In genomic region chr7:12897655-12898410, GRCm38 (mm10) we compare ENCODE assay signal across 8 mouse cellular contexts. TPM values are rescaled to one million over a fixed set of nuclear protein-coding genes. Genes with fewer than 3 reads are reported as not detected.
DNase-seq lines count a peak whose midpoint lies in the region; ATAC-seq and TF ChIP-seq lines count a peak whose summit lies in the region.

TSS of gene Zscan22 (plus strand) at chr7:12897815.

- peak; percentile 87 for DNase-seq in A20 (ENCODE audit: low read depth, low spot score)
- peak; percentile 94 to 95 for DNase-seq in heart, adult 9 months (ENCODE audit: low spot score in 2 of 2)
- DNase-seq in monocyte, adult 2 months (ENCODE audit: low read depth in 1 of 2, low spot score in 2 of 2): peak; percentile 69 to 76
- DNase-seq in spleen, postnatal 36 days (ENCODE audit: low spot score in 2 of 2): peak; percentile 87 to 90

- H3K27ac ChIP-seq in bone marrow macrophage, adult 2 months (ENCODE audit: insufficient read depth, low read depth, low read length): no peak within 1 kb of the TSS
- no peak within 1 kb of the TSS for H3K27ac ChIP-seq in embryonic fibroblast, embryonic 13.5 days (ENCODE audit: insufficient read depth, low read length)
- no peak within 1 kb of the TSS for H3K27ac ChIP-seq in kidney, embryonic 14.5 days (ENCODE audit: low read depth, low read length)
- no peak within 1 kb of the TSS for H3K27ac ChIP-seq in limb, embryonic 15.5 days

- peaks cover 5% of the 10 kb centered on the region for H3K4me1 ChIP-seq in bone marrow macrophage, adult 2 months (ENCODE audit: control insufficient read depth, insufficient read depth, low read length)
- H3K4me1 ChIP-seq in embryonic fibroblast, embryonic 13.5 days (ENCODE audit: control insufficient read depth, insufficient read depth, low read length): no peaks in the 10 kb centered on the region
- no peaks in the 10 kb centered on the region; the same call in 1 of the 2 replicates for H3K4me1 ChIP-seq in kidney, embryonic 14.5 days (ENCODE audit: control insufficient read depth, insufficient read depth, low read length)
- peaks cover 8% of the 10 kb centered on the region for H3K4me1 ChIP-seq in limb, embryonic 15.5 days

- H3K9me3 ChIP-seq in kidney, embryonic 14.5 days (ENCODE audit: control insufficient read depth, low read length): no peaks in the 10 kb centered on the region
- H3K9me3 ChIP-seq in limb, embryonic 15.5 days: no peaks in the 10 kb centered on the region

- H3K36me3 ChIP-seq in kidney, embryonic 14.5 days (ENCODE audit: control insufficient read depth, insufficient read depth, low read length): no peaks in the 10 kb centered on the region; the same call in 1 of the 2 replicates
- H3K36me3 ChIP-seq in limb, embryonic 15.5 days: peaks cover 5% of the 10 kb centered on the region

- H3K9ac ChIP-seq in kidney, embryonic 14.5 days (ENCODE audit: low read depth, low read length): peak within 1 kb of the TSS; percentile 63
- H3K9ac ChIP-seq in limb, embryonic 15.5 days: 0 out of 2 replicates have a peak within 1 kb of the TSS, but pooled peaks have one; percentile 15

- ATAC-seq in kidney, embryonic 14.5 days (ENCODE audit: low FRiP score, low TSS enrichment): peak; percentile 100
- peak; percentile 98 for ATAC-seq in limb, embryonic 15.5 days (ENCODE audit: insufficient number of reproducible peaks, low FRiP score, low TSS enrichment, low read depth)

- H3K27me3 ChIP-seq in kidney, embryonic 14.5 days (ENCODE audit: control insufficient read depth, insufficient read depth, low read length): no peaks in the 10 kb centered on the region
- H3K27me3 ChIP-seq in limb, embryonic 15.5 days: no peaks in the 10 kb centered on the region

- no peak for TF ChIP-seq POLR2A in bone marrow macrophage, adult 2 months (IDR thresholded peaks at IDR 0.05; ENCODE audit: borderline replicate concordance, low read depth, low read length)
- TF ChIP-seq POLR2A in embryonic fibroblast, embryonic 13.5 days (IDR thresholded peaks at IDR 0.05; ENCODE audit: low read depth, low read length): peak; percentile 69

- peak within 1 kb of the TSS; percentile 48 for H3K4me2 ChIP-seq in kidney, embryonic 14.5 days (replicated peaks; ENCODE audit: low read depth, low read length)
- peak within 1 kb of the TSS; percentile 44 for H3K4me2 ChIP-seq in limb, embryonic 15.5 days

- TF ChIP-seq CTCF in bone marrow macrophage, adult 2 months (IDR thresholded peaks at IDR 0.05; ENCODE audit: low read depth, low read length): no peak
- no peak for TF ChIP-seq CTCF in embryonic fibroblast, embryonic 13.5 days (IDR thresholded peaks at IDR 0.05; ENCODE audit: borderline replicate concordance, insufficient read depth, low read length)

- H3K4me3 ChIP-seq in bone marrow macrophage, adult 2 months (ENCODE audit: insufficient read depth, low read length): peak within 1 kb of the TSS; percentile 97
- H3K4me3 ChIP-seq in embryonic fibroblast, embryonic 13.5 days (ENCODE audit: insufficient read depth, low read length): peak within 1 kb of the TSS; percentile 75
- peak within 1 kb of the TSS; percentile 73 for H3K4me3 ChIP-seq in kidney, embryonic 14.5 days (ENCODE audit: low read length)
- peak within 1 kb of the TSS; percentile 58 for H3K4me3 ChIP-seq in limb, embryonic 15.5 days

- 6% methylated on average over 36 of the region's 36 CpGs for WGBS in kidney, embryonic 14.5 days
- 5% methylated on average over 36 of the region's 36 CpGs for WGBS in limb, embryonic 15.5 days

RNA-seq across cellular contexts. Expression of gene Zscan22, which starts in this region (rescaled TPM):
- polyA plus RNA-seq in bone marrow macrophage, adult 2 months (2012; ENCODE audit: insufficient read depth, insufficient read length, missing spikeins): 6.5 and 6.7 TPM in 2 replicates
- 7.6 and 9.8 TPM in 2 replicates for polyA plus RNA-seq in embryonic fibroblast, embryonic 13.5 days (2011; ENCODE audit: insufficient read length, low read depth, missing spikeins)
- polyA plus RNA-seq in kidney, embryonic 14.5 days (2014; fragmentation: Nextera tagmentation; extraction: Ambion mirVana): 17.7 and 22.1 TPM in 2 replicates
- polyA plus RNA-seq in limb, embryonic 15.5 days (2015; fragmentation: Nextera tagmentation; extraction: Ambion mirVana): 17.3 and 17.7 TPM in 2 replicates
